Mouse (Mus musculus) embryonic facial prominence, embryonic 13.5 days (tissue): Measurements from ENCODE around the gene Aldh16a1. TPM values are rescaled to one million over a fixed set of nuclear protein-coding genes. Genes with fewer than 3 reads are reported as not detected.
"Not testable (repeated sequence)": the region's sequence is repeated elsewhere in the genome, so short reads cannot be mapped to it uniquely, and the experiment has no call there.

ENCODE experiments used
- ATAC-seq: fragments of 200-750 bp; cut with Nextera tagmentation; 2 replicates; pipeline ENCODE4 v1.8.0; 2017; ENCODE audit warnings: low read depth; ENCODE audit not compliant: insufficient number of reproducible peaks, insufficient read depth, low FRiP score, low TSS enrichment
- H3K27ac ChIP-seq: fragments of 300-500 bp; sonication (generic); 2 replicates; pipeline ENCODE4 v1.5.1; 2015; ENCODE audit warnings: moderate library complexity, mild to moderate bottlenecking, inconsistent platforms
- H3K27me3 ChIP-seq: fragments of 300-500 bp; sonication (generic); 2 replicates; pipeline ENCODE4 v1.6.1; 2015; ENCODE audit warnings: mild to moderate bottlenecking, inconsistent platforms
- H3K36me3 ChIP-seq: fragments of 300-500 bp; sonication (generic); 2 replicates; pipeline ENCODE4 v1.6.1; 2015; ENCODE audit warnings: mild to moderate bottlenecking, inconsistent platforms
- H3K4me1 ChIP-seq: fragments of 300-500 bp; sonication (generic); 2 replicates; pipeline ENCODE4 v1.6.1; 2015; ENCODE audit warnings: inconsistent platforms
- H3K4me2 ChIP-seq: fragments of 300-500 bp; sonication (generic); 2 replicates; pipeline ENCODE4 v1.6.1; 2015; ENCODE audit warnings: moderate library complexity, mild to moderate bottlenecking, inconsistent platforms
- H3K4me3 ChIP-seq: fragments of 300-500 bp; sonication (generic); 2 replicates; pipeline ENCODE4 v1.5.1; 2015; ENCODE audit warnings: mild to moderate bottlenecking, inconsistent platforms
- H3K9ac ChIP-seq: fragments of 300-500 bp; sonication (generic); 2 replicates; pipeline ENCODE4 v1.6.1; 2015; ENCODE audit warnings: mild to moderate bottlenecking, inconsistent platforms
- H3K9me3 ChIP-seq: fragments of 300-500 bp; sonication (generic); 2 replicates; pipeline ENCODE4 v1.6.1; 2016; ENCODE audit warnings: inconsistent platforms
- WGBS: fragments of 180-500 bp; shearing (Covaris S2); methylation state at CpG from one replicate; pipeline ENCODE4 v1.1.7; 2015; ENCODE audit warnings: mixed read lengths; 5-methylcytosine and 5-hydroxymethylcytosine counted together
- polyA plus RNA-seq: library from polyadenylated mRNA; unstranded; fragments of >200 nt; fragmentation: Nextera tagmentation; extraction: Ambion mirVana; gene quantifications from 2 replicates; pipeline ENCODE4 v1.2.1, GENCODE M21; 2015

Gene Aldh16a1
- polyA plus RNA-seq, 1 experiment from 2014 or later: 52.0 TPM

DNA sequence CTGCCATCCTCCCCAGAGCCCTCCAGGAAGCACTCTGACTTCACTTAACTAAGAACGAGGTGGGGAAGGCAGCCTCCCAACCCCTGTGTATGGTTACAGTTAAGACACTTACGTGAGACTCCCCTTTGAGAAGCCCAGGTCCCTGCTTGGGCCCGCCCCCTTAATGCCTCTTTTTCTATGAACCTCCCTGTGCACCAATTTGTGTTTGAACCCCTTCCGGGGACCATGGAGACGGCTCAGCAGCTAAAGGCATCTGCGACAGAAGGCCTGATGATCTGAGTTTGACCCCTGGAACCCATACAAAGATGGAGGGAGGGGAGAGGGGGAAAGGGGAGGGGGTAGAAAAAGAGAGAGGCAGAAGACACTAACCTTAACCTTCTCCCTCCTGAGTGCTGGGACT lies 47.9 kb downstream of the Aldh16a1 start:
- Histone ChIP-seq H3K36me3 (no peaks in the 10 kb centered on the region; the same call in 1 of the 2 replicates), H3K27ac (peak overlapping the region; percentile 60; the same call in 1 of the 2 replicates), H3K4me2 (no peak overlapping the region), H3K4me1 (peaks cover 36% of the 10 kb centered on the region), H3K9me3 (no peaks in the 10 kb centered on the region), H3K4me3 (no peak overlapping the region), H3K27me3 (no peaks in the 10 kb centered on the region), H3K9ac (no peak overlapping the region)
- 34% methylated on average over 6 of the region's 6 CpGs for WGBS
- ATAC-seq: no peak

DNA sequence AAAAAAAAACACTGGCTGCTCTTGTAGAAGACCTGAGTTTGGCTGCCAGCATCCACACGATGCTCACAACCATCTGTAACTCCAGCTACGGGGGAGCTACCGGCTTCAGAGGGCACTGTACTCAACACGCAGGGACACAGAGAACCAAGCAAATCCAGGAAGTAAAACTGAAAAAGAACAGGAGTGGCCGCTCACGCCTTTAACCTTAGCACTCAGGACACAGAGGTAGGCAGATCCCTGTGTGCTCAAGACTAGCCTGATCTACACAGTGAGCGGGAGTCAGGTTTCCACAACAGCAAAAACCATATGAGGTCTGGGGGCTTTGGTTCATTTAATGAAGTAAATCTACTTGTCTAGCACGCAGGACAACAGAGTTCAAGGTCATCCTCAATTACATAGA lies 48.9 kb downstream of the Aldh16a1 start:
- ATAC-seq: no peak
- peaks cover 36% of the 10 kb centered on the region for H3K4me1 ChIP-seq
- no peaks in the 10 kb centered on the region; the same call in 1 of the 2 replicates for H3K36me3 ChIP-seq
- H3K27ac ChIP-seq: no peak overlapping the region
- H3K9me3 ChIP-seq: no peaks in the 10 kb centered on the region
- WGBS: 76% methylated on average over 8 of the region's 8 CpGs
- H3K4me2 ChIP-seq: no peak overlapping the region
- H3K4me3 ChIP-seq: no peak overlapping the region
- H3K9ac ChIP-seq: no peak overlapping the region
- no peaks in the 10 kb centered on the region for H3K27me3 ChIP-seq

DNA sequence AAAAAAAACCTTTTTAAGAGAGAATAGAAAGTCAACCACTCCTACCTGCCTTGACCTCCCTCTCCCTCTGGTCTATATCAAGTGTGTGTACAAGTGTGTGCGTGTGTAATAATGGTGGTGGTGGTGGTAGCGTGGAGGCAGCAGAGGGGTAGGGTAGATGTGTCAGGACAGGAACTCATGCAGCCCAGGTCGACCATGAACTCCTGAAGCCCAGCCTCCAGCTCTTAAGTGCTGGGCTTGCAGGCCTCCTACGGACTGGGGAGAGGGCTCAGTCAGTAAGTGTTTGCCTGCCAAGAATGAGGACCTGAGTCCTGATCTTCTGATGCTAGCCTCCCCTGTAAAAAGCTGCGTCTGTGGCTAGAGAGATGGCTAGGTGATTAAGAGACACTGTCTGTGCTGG lies 49.4 kb downstream of the Aldh16a1 start:
- peaks cover 36% of the 10 kb centered on the region for H3K4me1 ChIP-seq
- no peak overlapping the region for H3K27ac ChIP-seq
- H3K9ac ChIP-seq: no peak overlapping the region
- H3K9me3 ChIP-seq: no peaks in the 10 kb centered on the region
- no peak overlapping the region for H3K4me3 ChIP-seq
- WGBS: 83% methylated on average over 5 of the region's 5 CpGs
- H3K4me2 ChIP-seq: no peak overlapping the region
- no peaks in the 10 kb centered on the region; the same call in 1 of the 2 replicates for H3K36me3 ChIP-seq
- no peak for ATAC-seq
- H3K27me3 ChIP-seq: no peaks in the 10 kb centered on the region

DNA sequence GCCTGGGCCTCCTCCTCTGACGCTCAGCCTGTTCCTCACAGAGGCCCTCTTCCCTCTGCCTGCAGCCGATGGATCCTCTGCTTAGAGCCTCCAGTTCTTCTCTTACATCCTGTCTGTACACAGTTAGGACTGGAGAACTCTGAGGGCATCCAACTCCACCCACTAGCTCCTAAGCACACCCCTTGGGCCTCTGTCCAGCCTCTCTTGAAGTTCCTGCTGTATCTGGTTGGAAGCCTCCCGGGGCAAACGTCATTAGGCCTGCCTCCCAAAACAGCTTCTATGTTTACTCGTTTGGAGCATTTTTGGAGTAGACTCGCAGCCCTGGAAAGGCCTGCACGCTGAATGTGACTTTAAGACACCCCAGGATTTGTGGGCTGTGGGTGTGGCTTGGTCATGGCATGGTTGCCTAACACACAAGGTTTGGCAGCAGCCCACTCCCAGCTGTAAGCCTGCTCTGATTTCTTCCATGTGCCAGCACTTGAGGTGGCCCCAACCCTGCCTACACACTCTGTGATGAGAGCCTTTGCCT lies 50.7 kb downstream of the Aldh16a1 start, which contains the start of gene Fcgrt:
TSS of gene Fcgrt (minus strand) at position 200 of the 529 bp plus-strand sequence.
- Histone ChIP-seq H3K4me2 (peak within 1 kb of the TSS; percentile 61), H3K4me3 (peak within 1 kb of the TSS; percentile 40)
- WGBS: 37% methylated on average over 7 of the region's 7 CpGs

DNA sequence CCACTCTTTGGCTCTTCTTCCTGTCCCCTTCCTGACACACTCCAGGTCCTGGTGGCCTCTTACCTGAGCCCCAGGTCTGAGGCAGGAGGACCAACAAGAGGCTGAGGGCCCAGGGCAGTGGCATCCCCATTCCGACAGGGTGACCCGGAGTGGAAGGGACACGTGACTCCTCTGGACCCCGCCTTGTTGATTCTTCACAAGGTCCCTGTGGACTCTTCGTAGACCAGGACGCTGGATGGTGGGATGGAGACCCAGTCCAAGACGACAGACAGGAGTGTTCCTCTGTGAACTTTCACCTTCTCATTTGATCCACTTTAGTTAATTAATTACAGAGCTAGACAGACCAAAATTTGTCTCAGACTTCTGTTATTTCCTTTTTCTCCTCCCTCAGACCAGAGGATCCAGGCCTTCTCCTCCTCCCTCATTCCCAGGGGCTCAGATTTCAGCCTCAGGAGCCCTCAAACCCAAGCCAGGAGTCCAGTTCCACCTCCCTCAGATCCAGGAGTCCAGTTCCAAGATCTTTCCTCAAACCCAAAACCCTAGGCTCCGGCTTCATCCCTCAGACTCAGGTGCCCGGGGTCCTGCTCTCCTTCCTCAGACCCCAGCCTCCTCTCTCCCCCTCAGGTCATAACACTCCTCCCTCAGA lies 51.3 kb downstream of the Aldh16a1 start:
- no peak for ATAC-seq
- Histone ChIP-seq H3K36me3 (peaks cover 6% of the 10 kb centered on the region), H3K9ac (peak overlapping the region; percentile 70), H3K4me3 (peak overlapping the region; percentile 40), H3K4me1 (peaks cover 36% of the 10 kb centered on the region), H3K27me3 (no peaks in the 10 kb centered on the region), H3K9me3 (no peaks in the 10 kb centered on the region), H3K27ac (peak overlapping the region; percentile 94), H3K4me2 (peak overlapping the region; percentile 61)
- 49% methylated on average over 9 of the region's 9 CpGs for WGBS

More for the DNA sequence above, 50.7 kb downstream of the Aldh16a1 start, which contains the start of gene Fcgrt:
- ATAC-seq: peak; percentile 88
- H3K27ac ChIP-seq: peak within 1 kb of the TSS; percentile 94
- peaks cover 4% of the 10 kb centered on the region for H3K36me3 ChIP-seq
- H3K27me3 ChIP-seq: no peaks in the 10 kb centered on the region
- H3K9ac ChIP-seq: peak within 1 kb of the TSS; percentile 70
- H3K4me1 ChIP-seq: peaks cover 36% of the 10 kb centered on the region
- no peaks in the 10 kb centered on the region for H3K9me3 ChIP-seq

DNA sequence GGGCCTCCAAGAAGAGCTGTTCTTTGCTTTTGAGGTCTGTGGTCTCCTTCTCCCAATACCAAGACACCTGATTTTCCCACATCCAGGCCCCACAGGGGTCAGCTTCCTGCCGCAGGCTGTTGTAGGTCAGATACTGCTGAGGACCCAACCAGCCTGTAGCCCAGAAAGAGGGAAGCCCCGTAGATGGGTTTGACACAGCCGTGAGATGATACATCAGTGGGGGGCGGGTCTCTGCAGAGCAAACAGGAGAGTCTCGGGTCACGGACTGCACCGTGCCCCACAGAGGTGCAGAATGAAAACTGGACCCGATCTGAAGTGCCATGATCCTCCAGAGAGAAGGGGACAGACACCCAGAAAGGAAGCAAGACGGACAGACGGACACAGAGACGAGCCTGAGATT lies 51.9 kb downstream of the Aldh16a1 start:
- no peaks in the 10 kb centered on the region for H3K27me3 ChIP-seq
- H3K9me3 ChIP-seq: no peaks in the 10 kb centered on the region
- peaks cover 36% of the 10 kb centered on the region for H3K4me1 ChIP-seq
- peak overlapping the region; percentile 61 for H3K4me2 ChIP-seq
- no peak for ATAC-seq
- no peak overlapping the region; the same call in 1 of the 2 replicates for H3K9ac ChIP-seq
- peaks cover 8% of the 10 kb centered on the region for H3K36me3 ChIP-seq
- H3K27ac ChIP-seq: peak overlapping the region; percentile 94; the same call in 1 of the 2 replicates
- H3K4me3 ChIP-seq: peak overlapping the region; percentile 40
- WGBS: 91% methylated on average over 11 of the region's 11 CpGs

DNA sequence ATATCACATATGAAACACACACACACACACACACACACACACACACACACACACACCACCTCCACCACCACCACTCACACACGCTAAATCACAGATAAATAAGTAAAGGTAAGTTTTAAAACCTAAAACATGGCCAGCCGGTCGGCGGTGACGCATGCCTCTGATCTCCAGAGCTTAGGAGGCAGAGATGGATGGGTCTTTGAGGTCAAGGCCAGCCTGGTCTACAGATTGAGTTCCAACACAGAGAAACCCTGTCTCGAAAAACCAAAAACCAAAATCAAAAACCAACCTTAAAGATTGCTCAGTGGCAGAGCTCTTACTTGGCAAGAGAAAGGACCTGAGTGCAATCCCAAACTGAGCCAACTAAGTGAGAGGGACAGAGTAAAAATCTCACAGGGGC lies 54.3 kb downstream of the Aldh16a1 start:
- Histone ChIP-seq H3K9ac (no peak overlapping the region), H3K27me3 (no peaks in the 10 kb centered on the region), H3K9me3 (no peaks in the 10 kb centered on the region), H3K4me2 (no peak overlapping the region), H3K36me3 (peaks cover 21% of the 10 kb centered on the region), H3K4me1 (peaks cover 29% of the 10 kb centered on the region), H3K4me3 (no peak overlapping the region), H3K27ac (no peak overlapping the region)
- WGBS: 94% methylated on average over 6 of the region's 6 CpGs
- ATAC-seq: no peak

DNA sequence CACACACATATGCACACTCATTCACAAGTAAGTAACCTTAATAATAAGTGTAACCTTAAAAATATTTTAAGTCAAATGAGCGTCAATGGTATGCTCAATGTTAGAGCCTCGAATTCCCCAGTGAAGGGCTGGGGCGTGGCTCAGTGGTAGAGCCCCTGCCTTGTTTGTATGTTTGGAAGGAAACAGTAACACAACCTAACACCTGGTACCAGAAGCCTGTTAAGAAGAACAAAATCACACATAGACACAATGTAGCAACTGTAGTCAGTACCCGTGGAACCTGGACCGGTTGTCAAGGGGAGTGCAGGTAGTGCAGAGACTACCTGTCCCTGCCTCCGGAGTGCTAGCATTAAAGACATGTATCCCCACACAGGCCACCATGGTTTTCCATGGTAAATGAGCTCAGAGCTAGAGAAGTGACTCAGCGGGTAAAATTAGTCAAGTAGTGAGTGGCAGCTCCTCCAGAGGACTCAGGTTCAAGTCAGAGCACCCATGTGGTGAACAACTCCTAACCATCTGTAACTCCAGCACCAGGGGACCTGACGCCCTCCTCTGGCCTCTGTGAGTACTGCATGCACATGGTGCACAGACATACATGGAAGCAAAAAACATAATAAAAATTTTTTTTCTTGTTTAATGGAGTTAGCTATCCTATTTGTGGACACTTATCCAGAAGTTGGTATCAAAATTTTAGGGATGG lies 55.7 kb downstream of the Aldh16a1 start:
- Histone ChIP-seq H3K4me2 (no peak overlapping the region), H3K4me1 (peaks cover 32% of the 10 kb centered on the region), H3K9me3 (no peaks in the 10 kb centered on the region), H3K27ac (no peak overlapping the region), H3K27me3 (no peaks in the 10 kb centered on the region), H3K4me3 (no peak overlapping the region), H3K36me3 (peaks cover 23% of the 10 kb centered on the region), H3K9ac (no peak overlapping the region)
- 87% methylated on average over 8 of the region's 8 CpGs for WGBS
- ATAC-seq: no peak

DNA sequence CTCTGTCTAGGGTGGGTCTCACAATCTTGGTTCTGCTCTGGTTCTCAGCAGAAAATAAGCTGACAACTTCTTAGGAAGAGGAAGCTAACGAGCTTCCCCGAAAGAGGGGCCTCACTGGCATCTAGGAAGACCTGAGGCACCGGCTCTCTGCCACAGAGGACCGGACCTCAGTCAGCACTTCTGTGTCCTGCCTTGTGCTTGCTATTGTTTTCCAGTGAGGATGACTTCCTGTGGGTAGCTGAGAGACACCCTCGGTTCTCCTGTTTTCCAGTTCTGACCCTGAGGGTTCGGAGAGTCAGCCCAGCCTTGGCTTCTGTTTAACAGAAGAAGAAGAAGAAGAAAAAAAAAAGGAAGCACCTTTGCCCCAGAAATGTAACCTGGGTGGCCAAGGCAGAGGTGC lies 56.9 kb downstream of the Aldh16a1 start:
- peaks cover 23% of the 10 kb centered on the region for H3K36me3 ChIP-seq
- H3K27me3 ChIP-seq: no peaks in the 10 kb centered on the region
- H3K4me1 ChIP-seq: peaks cover 28% of the 10 kb centered on the region
- H3K9me3 ChIP-seq: no peaks in the 10 kb centered on the region
- ATAC-seq: no peak
- no peak overlapping the region for H3K4me2 ChIP-seq
- 0 out of 2 replicates have a peak overlapping the region, but pooled peaks have one; percentile 1 for H3K27ac ChIP-seq
- H3K9ac ChIP-seq: no peak overlapping the region
- H3K4me3 ChIP-seq: no peak overlapping the region
- WGBS: 51% methylated on average over 6 of the region's 6 CpGs

DNA sequence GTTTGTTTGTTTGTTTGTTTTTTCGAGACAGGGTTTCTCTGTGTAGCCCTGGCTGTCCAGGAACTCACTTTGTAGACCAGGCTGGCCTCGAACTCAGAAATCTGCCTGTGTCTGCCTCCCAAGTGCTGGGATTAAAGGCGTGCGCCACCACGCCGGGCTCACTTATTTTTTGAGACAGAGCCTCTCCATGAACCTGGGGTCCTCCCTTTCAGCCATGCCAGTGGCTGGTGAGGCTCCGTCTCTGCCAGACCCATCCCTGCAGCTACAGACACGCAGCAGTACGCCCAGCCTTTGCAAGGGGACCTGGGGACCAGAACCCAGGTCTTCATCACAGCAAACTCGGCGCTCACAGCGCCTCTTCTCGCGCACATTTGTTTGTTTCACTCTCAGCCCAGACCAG lies 58.4 kb downstream of the Aldh16a1 start:
- not testable (repeated sequence) for H3K9ac ChIP-seq
- WGBS: 95% methylated on average over 14 of the region's 14 CpGs

DNA sequence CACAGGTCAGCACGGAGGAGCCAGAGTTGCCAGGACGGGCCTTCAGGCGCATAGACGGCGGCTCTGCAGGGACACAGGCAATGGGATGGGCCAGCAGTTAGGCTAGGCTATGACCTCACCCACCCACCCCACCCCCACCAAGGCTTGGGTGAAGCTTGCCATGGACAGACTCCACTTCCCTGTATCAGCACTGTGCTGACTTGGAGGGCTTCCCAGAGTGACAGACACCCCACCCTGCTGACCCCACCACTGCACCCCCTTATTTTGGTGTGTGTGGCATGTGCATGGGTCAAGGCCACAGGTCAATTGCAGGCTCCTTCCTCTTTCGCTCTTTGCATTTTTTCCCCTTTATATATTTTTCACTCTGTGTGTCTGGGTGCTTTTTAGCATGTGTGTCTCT lies 59.0 kb downstream of the Aldh16a1 start:
- no peak for ATAC-seq
- no peaks in the 10 kb centered on the region for H3K9me3 ChIP-seq
- H3K27ac ChIP-seq: no peak overlapping the region
- WGBS: 78% methylated on average over 6 of the region's 6 CpGs
- no peak overlapping the region for H3K9ac ChIP-seq
- H3K4me1 ChIP-seq: peaks cover 30% of the 10 kb centered on the region
- no peak overlapping the region for H3K4me3 ChIP-seq
- H3K27me3 ChIP-seq: no peaks in the 10 kb centered on the region
- H3K36me3 ChIP-seq: peaks cover 26% of the 10 kb centered on the region
- no peak overlapping the region for H3K4me2 ChIP-seq

More for the DNA sequence above, 58.4 kb downstream of the Aldh16a1 start:
- ATAC-seq, H3K27me3 ChIP-seq, H3K4me2 ChIP-seq, H3K9me3 ChIP-seq, H3K4me3 ChIP-seq, H3K27ac ChIP-seq: not testable (repeated sequence)
- Histone ChIP-seq H3K36me3 (peaks cover 23% of the 10 kb centered on the region), H3K4me1 (peaks cover 24% of the 10 kb centered on the region)
